Mouse (Mus musculus) spleen, adult 2 months (tissue): ENCODE measurements around the gene 5730596B20Rik. TPM values are rescaled to one million over a fixed set of nuclear protein-coding genes. Genes with fewer than 3 reads are reported as not detected.
A peak's percentile ranks its signal among the peaks of the same experiment; 100 is the strongest.

ENCODE experiments used
- DNase-seq, 2 experiments: peaks; one replicate each; pipeline versions ENCODE4 v3.0.0 to v3.0.0-alpha.2; 2012 to 2021; ENCODE audit warnings: low spot score in 2 of 2, low read depth in 1 of 2
- H3K27ac ChIP-seq: fragments of 200-500 bp; 2 replicates; pipeline ENCODE4 v1.5.1; 2012; ENCODE audit warnings: low read length, inconsistent platforms; ENCODE audit not compliant: insufficient read depth
- H3K27me3 ChIP-seq: fragments of 200-500 bp; 2 replicates; pipeline ENCODE4 v1.6.1; 2012; ENCODE audit warnings: mild to moderate bottlenecking, moderate library complexity, low read length, inconsistent platforms; ENCODE audit not compliant: control insufficient read depth, insufficient read depth
- H3K36me3 ChIP-seq: fragments of 200-500 bp; 2 replicates; pipeline ENCODE4 v1.6.1; 2012; ENCODE audit warnings: mild to moderate bottlenecking, low read length, inconsistent platforms; ENCODE audit not compliant: control insufficient read depth, insufficient read depth
- H3K4me1 ChIP-seq: fragments of 200-500 bp; 2 replicates; pipeline ENCODE4 v1.6.1; 2011; ENCODE audit warnings: inconsistent platforms; ENCODE audit not compliant: control insufficient read depth, insufficient read depth, insufficient read length
- H3K4me3 ChIP-seq: fragments of 200-500 bp; 2 replicates; pipeline ENCODE4 v1.5.1; 2011; ENCODE audit warnings: mild to moderate bottlenecking, inconsistent platforms; ENCODE audit not compliant: insufficient read depth, insufficient read length; ENCODE audit errors: extremely low read depth
- CTCF ChIP-seq: fragments of 200-500 bp; IDR thresholded peaks from 2 replicates; pipeline ENCODE4 v1.5.1; 2011; ENCODE audit warnings: mild to moderate bottlenecking, inconsistent platforms; ENCODE audit not compliant: insufficient read depth, insufficient read length, insufficient replicate concordance; ENCODE audit errors: extremely low read depth
- POLR2A ChIP-seq: fragments of 200-500 bp; IDR thresholded peaks from 2 replicates; pipeline ENCODE4 v1.6.1; 2011; ENCODE audit warnings: low read depth, low read length, inconsistent platforms
- WGBS: fragments of 180-500 bp; shearing (Covaris S2); methylation state at CpG from one replicate; pipeline ENCODE4 v1.1.7; 2018; 5-methylcytosine and 5-hydroxymethylcytosine counted together
- polyA plus RNA-seq: library from polyadenylated mRNA; depleted of rRNA; stranded (reverse); fragments of >200 nt; gene quantifications from 2 replicates; pipeline ENCODE4 v1.2.3, GENCODE M21; 2012

5730596B20Rik gene
- polyA plus RNA-seq, 1 experiment: not detected

DNA sequence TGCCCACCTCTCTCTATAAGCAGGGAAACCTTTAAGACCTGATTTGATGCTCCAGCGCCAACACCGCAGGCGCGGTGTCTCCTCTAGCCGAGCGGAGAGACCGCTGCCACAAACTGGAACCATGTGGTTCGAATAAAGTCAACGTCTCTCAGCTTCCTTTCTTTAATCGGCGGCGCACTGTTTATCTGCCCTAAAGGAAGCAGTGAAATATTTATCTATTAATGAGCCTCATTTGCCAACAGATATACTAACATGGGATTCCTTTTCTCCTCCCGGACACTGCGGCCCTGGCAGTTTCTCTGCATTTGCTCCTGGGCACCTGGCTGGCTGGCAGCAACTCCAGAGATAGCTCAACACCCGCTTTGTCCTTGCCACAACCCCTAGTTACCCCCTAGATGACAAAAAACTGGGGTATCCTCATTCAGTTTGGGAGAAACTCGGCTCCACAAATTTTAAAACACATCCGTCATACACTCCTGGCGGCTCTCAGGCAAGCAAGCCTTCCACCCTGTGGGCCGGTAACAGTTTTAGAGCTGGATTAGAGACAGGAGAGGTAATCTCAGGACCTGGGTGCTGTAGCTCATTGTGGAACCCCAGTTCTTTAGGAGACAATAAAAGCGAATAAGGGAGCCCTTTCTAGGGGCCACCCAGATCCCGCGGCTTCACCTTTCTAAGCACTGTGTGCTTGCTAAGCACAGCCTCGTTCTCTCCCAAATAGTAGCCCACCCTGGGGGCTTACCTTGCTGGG lies 40.8 kb downstream of the 5730596B20Rik start:
- Histone ChIP-seq H3K27me3 (peaks cover 53% of the 10 kb centered on the region), H3K27ac (no peak overlapping the region), H3K4me1 (peaks cover 12% of the 10 kb centered on the region), H3K36me3 (no peaks in the 10 kb centered on the region), H3K4me3 (peak overlapping the region; percentile 46; the same call in 1 of the 2 replicates)
- WGBS: 16% methylated on average over 23 of the region's 23 CpGs
- no peak for TF ChIP-seq CTCF
- TF ChIP-seq POLR2A: no peak
- no peak for DNase-seq

GRCm38 (mm10) chr6:52218643-52219215 lies 41.4 kb downstream of the 5730596B20Rik start:
- no peak for DNase-seq
- H3K4me1 ChIP-seq: peaks cover 12% of the 10 kb centered on the region
- no peak overlapping the region for H3K27ac ChIP-seq
- 39% methylated on average over 14 of the region's 14 CpGs for WGBS
- H3K4me3 ChIP-seq: no peak overlapping the region
- no peaks in the 10 kb centered on the region for H3K36me3 ChIP-seq
- TF ChIP-seq POLR2A (no peak), CTCF (no peak)
- peaks cover 49% of the 10 kb centered on the region for H3K27me3 ChIP-seq

DNA sequence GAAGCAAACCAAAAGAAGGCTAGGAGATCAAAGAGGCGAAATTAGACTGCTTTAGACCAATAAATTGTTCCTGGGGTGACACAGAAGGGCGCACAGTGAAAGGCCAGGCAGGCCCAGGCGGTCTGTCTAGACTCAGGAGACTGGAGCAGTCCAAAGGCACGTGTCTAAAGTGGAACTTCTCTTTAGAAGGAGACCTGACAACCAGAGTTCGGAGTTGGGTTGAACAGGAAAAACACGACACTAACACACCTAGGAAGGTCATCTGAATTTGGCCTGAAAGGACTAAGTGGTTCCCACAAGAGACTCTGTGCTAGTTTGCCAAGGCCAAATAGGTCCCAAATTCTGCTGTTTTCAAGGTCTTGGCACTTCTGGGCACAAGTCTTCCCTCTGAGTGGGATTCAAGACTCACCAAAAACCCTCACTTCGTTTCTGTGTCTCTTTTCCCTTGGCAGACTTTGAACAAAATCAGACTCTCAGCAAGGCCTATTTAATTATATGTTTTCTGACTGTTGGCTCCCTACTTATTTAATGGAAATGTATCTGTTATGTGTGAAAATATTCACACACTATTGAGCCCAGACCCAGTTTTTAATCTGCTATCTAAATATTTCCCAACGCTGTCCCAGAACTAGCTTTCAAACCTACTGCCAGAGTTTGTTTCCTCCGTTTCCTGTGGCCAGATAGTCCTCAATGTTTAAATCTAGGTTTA lies 42.1 kb downstream of the 5730596B20Rik start:
- Histone ChIP-seq H3K27me3 (peaks cover 54% of the 10 kb centered on the region), H3K27ac (no peak overlapping the region), H3K4me3 (no peak overlapping the region), H3K4me1 (peaks cover 12% of the 10 kb centered on the region), H3K36me3 (no peaks in the 10 kb centered on the region)
- 65% methylated on average over 9 of the region's 9 CpGs for WGBS
- TF ChIP-seq POLR2A (no peak), CTCF (no peak)
- no peak for DNase-seq

- 29% methylated on average over 32 of the region's 32 CpGs for WGBS
- no peak overlapping the region for H3K27ac ChIP-seq
- H3K27me3 ChIP-seq: peaks cover 58% of the 10 kb centered on the region
- no peak for DNase-seq
- H3K36me3 ChIP-seq: no peaks in the 10 kb centered on the region
- TF ChIP-seq CTCF: no peak
- no peak for TF ChIP-seq POLR2A
- no peak overlapping the region for H3K4me3 ChIP-seq
- H3K4me1 ChIP-seq: peaks cover 12% of the 10 kb centered on the region
Observed at GRCm38 (mm10) chr6:52220003-52220864, 42.9 kb downstream of the 5730596B20Rik start.

GRCm38 (mm10) chr6:52220865-52221310 lies 43.6 kb downstream of the 5730596B20Rik start:
- 9% methylated on average over 12 of the region's 12 CpGs for WGBS
- H3K27ac ChIP-seq: no peak overlapping the region
- H3K27me3 ChIP-seq: peaks cover 62% of the 10 kb centered on the region
- H3K4me3 ChIP-seq: 0 out of 2 replicates have a peak overlapping the region, but pooled peaks have one; percentile 73
- H3K4me1 ChIP-seq: peaks cover 15% of the 10 kb centered on the region
- TF ChIP-seq CTCF (no peak), POLR2A (no peak)
- no peak for DNase-seq
- H3K36me3 ChIP-seq: no peaks in the 10 kb centered on the region

- peak in 1 of 2 experiments; percentile 60 for DNase-seq
- Histone ChIP-seq H3K27me3 (peaks cover 60% of the 10 kb centered on the region), H3K36me3 (no peaks in the 10 kb centered on the region), H3K27ac (no peak within 1 kb of the TSS), H3K4me3 (peak within 1 kb of the TSS; percentile 73), H3K4me1 (peaks cover 16% of the 10 kb centered on the region)
- 1% methylated on average over 46 of the region's 46 CpGs for WGBS
- TF ChIP-seq CTCF: peak; percentile 94
- no peak for TF ChIP-seq POLR2A
Observed at GRCm38 (mm10) chr6:52221337-52221992, 44.2 kb downstream of the 5730596B20Rik start, which contains the start of gene Hoxa7. Gene Hoxa7, minus strand, starts transcription at chr6:52221854.
